Mouse (Mus musculus) liver, postnatal 0 days (tissue): ENCODE results near the gene Sccpdh. TPM values are rescaled to one million over a fixed set of nuclear protein-coding genes. Genes with fewer than 3 reads are reported as not detected.
A peak's percentile ranks its signal among the peaks of the same experiment; 100 is the strongest.
"Not testable (repeated sequence)": the region's sequence is repeated elsewhere in the genome, so short reads cannot be mapped to it uniquely, and the experiment has no call there.

Source experiments
- ATAC-seq: fragments of 200-750 bp; cut with Nextera tagmentation; 2 replicates; pipeline ENCODE4 v1.8.0; 2017; ENCODE audit warnings: mild to moderate bottlenecking, moderate library complexity
- DNase-seq: peaks from one replicate; pipeline ENCODE4 v3.0.0-alpha.2; 2016
- H3K27ac ChIP-seq: fragments of 300-500 bp; sonication (generic); 2 replicates; pipeline ENCODE4 v1.5.1; 2014; ENCODE audit warnings: antibody characterized with exemption, moderate library complexity, mild to moderate bottlenecking, low read depth
- H3K27me3 ChIP-seq: fragments of 300-500 bp; sonication (generic); 2 replicates; pipeline ENCODE4 v1.6.1; 2014; ENCODE audit warnings: low read length, control low read depth, mixed read lengths; ENCODE audit not compliant: insufficient read depth
- H3K36me3 ChIP-seq: fragments of 300-500 bp; sonication (generic); replicated peaks from 2 replicates; pipeline ENCODE4 v1.6.1; 2014; ENCODE audit warnings: mild to moderate bottlenecking, control low read depth, low read length, moderate library complexity, mixed read lengths; ENCODE audit not compliant: insufficient read depth
- H3K4me1 ChIP-seq: fragments of 300-500 bp; sonication (generic); 2 replicates; pipeline ENCODE4 v1.6.1; 2014; ENCODE audit warnings: antibody characterized with exemption, mild to moderate bottlenecking, control low read depth; ENCODE audit not compliant: insufficient read depth
- H3K4me2 ChIP-seq: fragments of 300-500 bp; sonication (generic); 2 replicates; pipeline ENCODE4 v1.6.1; 2014; ENCODE audit warnings: low read depth, mild to moderate bottlenecking, low read length, moderate library complexity, mixed read lengths
- H3K4me3 ChIP-seq: fragments of 300-500 bp; sonication (generic); 2 replicates; pipeline ENCODE4 v1.5.1; 2014; ENCODE audit warnings: low read depth, low read length
- H3K9ac ChIP-seq: fragments of 300-500 bp; sonication (generic); replicated peaks from 2 replicates; pipeline ENCODE4 v1.6.1; 2014; ENCODE audit warnings: mild to moderate bottlenecking, moderate library complexity
- H3K9me3 ChIP-seq: fragments of 300-500 bp; sonication (generic); 2 replicates; pipeline ENCODE4 v1.6.1; 2016; ENCODE audit warnings: mild to moderate bottlenecking, control low read depth, low read length, mixed read lengths
- CTCF ChIP-seq: sonication (generic); IDR thresholded peaks from 2 replicates; pipeline ENCODE4 v1.5.1; 2016; ENCODE audit warnings: antibody characterized with exemption, low read depth
- EP300 ChIP-seq: IDR thresholded peaks from 2 replicates; pipeline ENCODE4 v1.6.1; 2016; ENCODE audit warnings: antibody characterized with exemption, low read depth, mild to moderate bottlenecking
- WGBS: fragments of 180-500 bp; shearing (Covaris S2); extraction: QIAGEN DNeasy Blood & Tissue Kit; methylation state at CpG from one replicate; pipeline ENCODE4 v1.1.7; 2014; ENCODE audit not compliant: insufficient replicate concordance; 5-methylcytosine and 5-hydroxymethylcytosine counted together
- polyA plus RNA-seq: library from polyadenylated mRNA; unstranded; fragments of >200 nt; fragmentation: Nextera tagmentation; extraction: Ambion mirVana; gene quantifications from 2 replicates; pipeline ENCODE4 v1.2.1, GENCODE M21; 2015

Sccpdh gene
- polyA plus RNA-seq, 1 experiment from 2014 or later, result 9.0 TPM

DNA sequence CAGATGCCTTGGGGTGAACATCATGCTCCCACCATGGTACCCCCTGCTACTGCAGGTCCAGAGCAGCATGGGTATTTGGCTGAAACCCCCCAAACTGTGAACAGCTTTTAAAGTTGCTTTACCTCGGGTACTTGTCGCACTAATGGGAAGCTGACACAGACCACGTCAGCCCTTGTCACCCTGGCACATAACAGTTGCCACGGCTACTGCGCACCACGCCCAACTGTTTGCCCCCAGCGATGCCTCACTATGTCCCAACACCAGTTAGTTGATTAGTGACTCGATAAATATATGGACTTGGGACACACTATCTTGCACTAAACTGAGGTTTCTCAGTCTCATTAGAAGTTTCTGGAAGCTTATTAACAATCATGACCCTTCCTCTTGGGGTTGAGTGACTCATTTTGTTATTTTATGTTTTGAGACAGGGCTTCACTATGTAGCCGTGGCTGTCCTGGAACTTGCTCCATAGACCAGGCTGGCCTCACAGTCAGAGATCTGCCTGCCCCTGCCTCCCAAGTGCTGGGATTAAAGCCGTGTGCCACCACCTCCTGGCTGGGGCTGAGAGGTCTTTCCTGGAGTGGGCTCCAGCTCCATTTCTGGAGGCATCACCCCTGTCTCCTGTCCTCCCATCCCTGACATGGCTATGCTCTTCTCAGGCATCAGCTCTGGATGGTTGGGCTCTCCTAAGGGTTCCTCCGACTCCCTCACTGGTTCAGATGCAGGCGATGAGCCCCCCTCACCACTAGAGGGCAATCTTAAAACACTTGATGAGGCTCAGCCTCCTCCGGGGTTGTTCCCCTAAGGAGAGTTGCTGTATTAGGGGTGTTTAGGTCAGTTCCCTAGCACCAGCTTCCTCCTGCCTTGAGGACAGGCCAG is 22.7 kb upstream of the Sccpdh start:
- TF ChIP-seq EP300, result no peak
- TF ChIP-seq CTCF, result peak; percentile 87
- WGBS, result 50% methylated on average over 13 of the region's 13 CpGs
- no peaks in the 10 kb centered on the region for H3K36me3 ChIP-seq
- H3K27me3 ChIP-seq, result no peaks in the 10 kb centered on the region
- no peaks in the 10 kb centered on the region for H3K9me3 ChIP-seq
- DNase-seq (peak; percentile 73), ATAC-seq (peak; percentile 74)
- no peak overlapping the region for H3K4me3 ChIP-seq
- H3K4me2 ChIP-seq, result no peak overlapping the region
- no peak overlapping the region for H3K27ac ChIP-seq
- 0 out of 2 replicates have a peak overlapping the region, but pooled peaks have one; percentile 17 for H3K9ac ChIP-seq
- H3K4me1 ChIP-seq, result peaks cover 1% of the 10 kb centered on the region

DNA sequence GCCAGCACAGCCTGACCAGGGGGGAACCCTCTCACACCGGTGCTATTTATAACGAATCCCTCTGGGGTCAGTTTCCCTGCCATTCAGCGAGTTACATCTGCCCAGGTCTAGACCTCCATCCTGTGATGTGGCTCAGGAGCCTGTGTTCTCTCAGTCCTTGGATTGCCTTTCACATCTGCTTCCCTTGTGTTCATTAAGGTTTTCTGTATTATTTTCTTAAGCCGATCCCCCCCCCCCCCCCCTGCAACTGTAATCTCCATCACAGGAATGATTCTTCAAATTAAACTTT is 22.1 kb upstream of the Sccpdh start:
- Histone ChIP-seq H3K4me3 (no peak overlapping the region), H3K27ac (no peak overlapping the region), H3K27me3 (no peaks in the 10 kb centered on the region), H3K36me3 (no peaks in the 10 kb centered on the region), H3K4me1 (peaks cover 4% of the 10 kb centered on the region), H3K9ac (0 out of 2 replicates have a peak overlapping the region, but pooled peaks have one; percentile 17), H3K9me3 (no peaks in the 10 kb centered on the region), H3K4me2 (no peak overlapping the region)
- 20% methylated on average over 4 of the region's 4 CpGs for WGBS
- TF ChIP-seq CTCF (no peak), EP300 (no peak)
- ATAC-seq (no peak), DNase-seq (no peak)

- H3K4me3 ChIP-seq, H3K27me3 ChIP-seq, ATAC-seq, H3K9ac ChIP-seq, H3K36me3 ChIP-seq, H3K4me1 ChIP-seq, H3K4me2 ChIP-seq, DNase-seq, H3K27ac ChIP-seq, H3K9me3 ChIP-seq: not testable (repeated sequence)
- WGBS, result 63% methylated on average over 4 of the region's 5 CpGs
These were observed 19.3 kb upstream of the Sccpdh start for GRCm38 (mm10) chr1:179648678-179649077.

DNA sequence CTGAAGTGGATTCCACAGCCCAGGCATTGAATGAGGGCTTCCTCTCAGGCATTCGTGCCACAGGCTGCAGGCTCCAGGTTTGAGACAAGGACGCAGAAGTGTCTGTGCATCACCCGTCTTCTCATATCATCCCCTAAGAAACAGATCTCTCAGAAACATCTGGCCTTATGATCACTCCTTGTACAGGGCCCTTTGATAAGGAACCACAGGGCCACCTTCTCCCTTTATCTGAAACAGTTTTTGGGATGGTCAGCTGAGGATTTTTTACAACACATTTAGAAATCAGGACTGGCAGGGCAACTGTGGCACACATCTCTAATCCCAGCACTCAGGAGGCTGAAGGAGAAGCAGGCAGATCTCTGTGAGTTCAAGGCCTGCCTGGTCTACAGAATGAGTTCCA is 18.7 kb upstream of the Sccpdh start:
- 52% methylated on average over 3 of the region's 3 CpGs for WGBS
- H3K4me1 ChIP-seq, result peaks cover 4% of the 10 kb centered on the region
- DNase-seq, result no peak
- no peak overlapping the region for H3K4me3 ChIP-seq
- H3K9ac ChIP-seq, result no peak overlapping the region
- ATAC-seq, result peak; percentile 25; the same call in 1 of the 2 replicates
- H3K27me3 ChIP-seq, result no peaks in the 10 kb centered on the region
- TF ChIP-seq CTCF (no peak), EP300 (peak; percentile 56; the same call in 1 of the 2 replicates)
- H3K36me3 ChIP-seq, result no peaks in the 10 kb centered on the region
- H3K4me2 ChIP-seq, result no peak overlapping the region
- H3K27ac ChIP-seq, result no peak overlapping the region
- no peaks in the 10 kb centered on the region for H3K9me3 ChIP-seq

- ATAC-seq (no peak), DNase-seq (no peak)
- TF ChIP-seq EP300 (no peak), CTCF (no peak)
- H3K4me3 ChIP-seq, result no peak overlapping the region
- H3K36me3 ChIP-seq, result no peaks in the 10 kb centered on the region
- H3K9ac ChIP-seq, result no peak overlapping the region
- H3K4me1 ChIP-seq, result peaks cover 4% of the 10 kb centered on the region
- H3K9me3 ChIP-seq, result no peaks in the 10 kb centered on the region
- H3K27ac ChIP-seq, result no peak overlapping the region
- no peaks in the 10 kb centered on the region for H3K27me3 ChIP-seq
- no peak overlapping the region for H3K4me2 ChIP-seq
- 22% methylated on average over 4 of the region's 4 CpGs for WGBS
These were observed 17.7 kb upstream of the Sccpdh start for GRCm38 (mm10) chr1:179650284-179650683.

DNA sequence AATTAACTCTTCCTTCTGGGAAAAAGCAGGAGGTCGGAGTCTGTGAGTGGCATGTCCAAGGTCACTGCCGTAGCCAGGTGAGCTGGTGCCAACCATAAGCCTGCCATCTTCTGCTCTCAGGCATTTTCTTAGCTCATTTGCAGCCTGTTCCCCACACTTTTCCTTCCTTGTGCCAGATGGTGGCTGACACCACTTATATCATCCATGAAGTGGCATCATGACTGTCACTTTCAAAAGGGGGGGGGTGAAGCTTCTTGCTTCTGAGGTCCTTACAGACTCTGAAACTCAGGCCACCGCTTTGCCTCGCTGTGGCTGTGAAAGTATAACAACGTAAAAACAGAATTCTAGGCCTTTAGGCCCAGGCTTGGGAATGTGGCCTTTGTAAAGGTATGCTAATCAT is 16.8 kb upstream of the Sccpdh start:
- DNase-seq, result no peak
- Histone ChIP-seq H3K27me3 (no peaks in the 10 kb centered on the region), H3K4me1 (peaks cover 4% of the 10 kb centered on the region), H3K36me3 (no peaks in the 10 kb centered on the region), H3K27ac (no peak overlapping the region), H3K4me2 (no peak overlapping the region), H3K4me3 (no peak overlapping the region), H3K9ac (no peak overlapping the region), H3K9me3 (no peaks in the 10 kb centered on the region)
- no peak for ATAC-seq
- WGBS, result 73% methylated on average over 5 of the region's 5 CpGs
- TF ChIP-seq EP300 (no peak), CTCF (no peak)
